In the genomic region with DNA sequence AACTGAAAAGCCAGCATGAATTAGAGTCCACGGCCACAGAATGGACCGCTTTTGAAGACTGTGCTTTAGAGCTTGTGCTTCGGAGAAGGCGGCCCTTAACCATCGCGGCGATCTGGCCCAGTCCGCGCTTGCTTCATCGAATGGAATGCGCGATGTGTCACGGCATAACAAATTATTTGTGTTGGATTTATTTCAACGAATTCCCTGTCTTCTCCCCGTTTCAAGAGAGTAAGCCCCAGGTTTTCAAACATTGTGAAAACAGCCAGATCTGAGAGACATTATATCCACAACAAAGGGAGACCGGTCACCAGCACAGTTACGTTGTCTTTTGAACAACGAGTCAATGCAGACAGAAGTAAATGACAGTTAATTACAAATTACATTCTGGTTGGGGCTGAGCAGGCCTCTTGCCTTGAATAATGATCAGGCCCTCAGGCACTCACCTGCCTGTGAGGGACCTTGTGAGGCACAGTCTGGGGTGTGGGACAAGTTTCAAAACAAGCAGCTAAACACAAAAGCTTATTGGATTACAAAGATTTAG, we compare ENCODE assay signal across 13 mouse cellular contexts.
DNase-seq lines count a peak whose midpoint lies in the region; ATAC-seq and TF ChIP-seq lines count a peak whose summit lies in the region.
"Had no signal": no experiment of that assay in that cellular context is flagged by ENCODE, and none has a peak within 500 bp of the region (broad histone marks: within the 10 kb centered on the region; RNA-seq: fewer than 3 reads in every experiment).

No protein-coding gene starts in this region.

- H3K4me2 ChIP-seq in forebrain, postnatal 0 days (ENCODE audit: low read depth), result 0 out of 2 replicates have a peak overlapping the region, but pooled peaks have one; percentile 15
- peak overlapping the region; percentile 20 for H3K4me2 ChIP-seq in midbrain, postnatal 0 days (ENCODE audit: low read depth, low read length, poor library complexity, severe bottlenecking)
- H3K4me2 ChIP-seq in intestine, postnatal 0 days (replicated peaks; ENCODE audit: low read depth), result no peak overlapping the region
- H3K4me2 ChIP-seq: stomach, embryonic 15.5 days had no signal

- no peak for ATAC-seq in forebrain, postnatal 0 days
- no peak for ATAC-seq in midbrain, postnatal 0 days (ENCODE audit: low FRiP score)
- no peak for ATAC-seq in intestine, postnatal 0 days
- no peak for ATAC-seq in frontal cortex, adult (ENCODE audit: low TSS enrichment)
- ATAC-seq: intestine, embryonic 16.5 days had no signal

- no peak for TF ChIP-seq CTCF in left cerebral cortex, adult 2 months (IDR thresholded peaks at IDR 0.05)
- no peak for TF ChIP-seq CTCF in forebrain, postnatal 0 days (IDR thresholded peaks at IDR 0.05; ENCODE audit: low read depth)
- TF ChIP-seq CTCF in midbrain, postnatal 0 days (IDR thresholded peaks at IDR 0.05), result no peak
- no peak for TF ChIP-seq CTCF in intestine, postnatal 0 days (IDR thresholded peaks at IDR 0.05; ENCODE audit: low read depth)

- H3K4me3 ChIP-seq in left cerebral cortex, adult 2 months, result no peak overlapping the region
- H3K4me3 ChIP-seq in forebrain, postnatal 0 days (ENCODE audit: low read depth, low read length), result no peak overlapping the region
- no peak overlapping the region for H3K4me3 ChIP-seq in midbrain, postnatal 0 days (ENCODE audit: low read depth, low read length)
- no peak overlapping the region for H3K4me3 ChIP-seq in intestine, postnatal 0 days (ENCODE audit: low read depth, low read length)
- H3K4me3 ChIP-seq: stomach, embryonic 15.5 days had no signal

- H3K9ac ChIP-seq in forebrain, postnatal 0 days, result no peak overlapping the region
- H3K9ac ChIP-seq in midbrain, postnatal 0 days (replicated peaks; ENCODE audit: low read length, poor library complexity, severe bottlenecking), result no peak overlapping the region
- H3K9ac ChIP-seq in intestine, postnatal 0 days (ENCODE audit: low read depth, low read length), result no peak overlapping the region
- H3K9ac ChIP-seq: liver, embryonic 14.5 days; stomach, embryonic 15.5 days had no signal

- intact Hi-C loops in left cerebral cortex, postnatal 4 days (cut with DNase I), result no loop called here
- intact Hi-C loops in left cerebral cortex, adult 2 months (cut with DNase I), result no loop called here

- peak; percentile 19 for DNase-seq in left cerebral cortex, postnatal 4 days
- DNase-seq in left cerebral cortex, adult 2 months (ENCODE audit: extremely low spot score in 1 of 2, low spot score in 2 of 2), result no peak
- peak; percentile 47 for DNase-seq in forebrain, postnatal 0 days
- DNase-seq in lung, adult 18-20 months, result peak; percentile 48 to 52
- peak; percentile 12 for DNase-seq in midbrain, postnatal 0 days (ENCODE audit: low spot score)
- DNase-seq in gastrocnemius, postnatal 25 days, result no peak
- DNase-seq: cerebellum, adult 2 months; gastrocnemius, postnatal 10 days had no signal

- no peaks in the 10 kb centered on the region for H3K9me3 ChIP-seq in forebrain, postnatal 0 days (ENCODE audit: low read length)
- H3K9me3 ChIP-seq in midbrain, postnatal 0 days (ENCODE audit: low read length), result no peaks in the 10 kb centered on the region
- H3K9me3 ChIP-seq in intestine, postnatal 0 days (ENCODE audit: control insufficient read depth), result no peaks in the 10 kb centered on the region
- H3K9me3 ChIP-seq: stomach, embryonic 15.5 days had no signal

- H3K36me3 ChIP-seq in forebrain, postnatal 0 days (ENCODE audit: insufficient read depth), result no peaks in the 10 kb centered on the region
- H3K36me3 ChIP-seq in midbrain, postnatal 0 days (ENCODE audit: insufficient read depth, low read length), result no peaks in the 10 kb centered on the region
- no peaks in the 10 kb centered on the region for H3K36me3 ChIP-seq in intestine, postnatal 0 days (ENCODE audit: control insufficient read depth, insufficient read depth)
- H3K36me3 ChIP-seq: stomach, embryonic 15.5 days had no signal

- H3K27me3 ChIP-seq in forebrain, postnatal 0 days (ENCODE audit: insufficient read depth, low read length), result peaks cover 84% of the 10 kb centered on the region
- H3K27me3 ChIP-seq in midbrain, postnatal 0 days (ENCODE audit: insufficient read depth, low read length), result peaks cover 5% of the 10 kb centered on the region; the same call in 1 of the 2 replicates
- peaks cover 33% of the 10 kb centered on the region for H3K27me3 ChIP-seq in intestine, postnatal 0 days (replicated peaks; ENCODE audit: control insufficient read depth, insufficient read depth, low read length)
- H3K27me3 ChIP-seq: stomach, embryonic 15.5 days had no signal

- no peaks in the 10 kb centered on the region for H3K4me1 ChIP-seq in forebrain, postnatal 0 days (ENCODE audit: insufficient read depth)
- no peaks in the 10 kb centered on the region for H3K4me1 ChIP-seq in midbrain, postnatal 0 days (ENCODE audit: insufficient read depth, low read length)
- H3K4me1 ChIP-seq in intestine, postnatal 0 days (replicated peaks; ENCODE audit: control insufficient read depth, insufficient read depth, low read length), result no peaks in the 10 kb centered on the region
- H3K4me1 ChIP-seq: stomach, embryonic 15.5 days had no signal

- H3K27ac ChIP-seq in left cerebral cortex, adult 2 months, result no peak overlapping the region
- no peak overlapping the region for H3K27ac ChIP-seq in forebrain, postnatal 0 days (ENCODE audit: low read depth, low read length)
- H3K27ac ChIP-seq in midbrain, postnatal 0 days (ENCODE audit: low read depth, low read length), result no peak overlapping the region
- no peak overlapping the region for H3K27ac ChIP-seq in intestine, postnatal 0 days (ENCODE audit: low read depth, low read length)
- H3K27ac ChIP-seq: liver, embryonic 14.5 days; stomach, embryonic 15.5 days had no signal

- WGBS in forebrain, postnatal 0 days, result 10% methylated on average over 18 of the region's 18 CpGs
- WGBS in midbrain, postnatal 0 days, result 24% methylated on average over 18 of the region's 18 CpGs
- WGBS in intestine, postnatal 0 days, result 66% methylated on average over 18 of the region's 18 CpGs

Comparison
In these comparisons a context has a peak if more than half of its experiments do, and no peak if none do; other contexts are left out.
1. DNase-seq: peak in left cerebral cortex, postnatal 4 days (single experiment), forebrain, postnatal 0 days (single experiment), lung, adult 18-20 months (2 of 2) and midbrain, postnatal 0 days (single experiment); none in left cerebral cortex, adult 2 months (0 of 2) and gastrocnemius, postnatal 25 days (single experiment).